Mouse (Mus musculus): ENCODE results near the gene Clec3b.

The Clec3b gene

GRCm38 (mm10) chr9:123187589-123187988 is 36.8 kb downstream of the Clec3b start:
- in situ Hi-C loops (cut with MboI; ENCODE audit: low pct_unique_long_range_greater_than_20kb in 1 of 2, low sequenced_read_pairs in 2 of 2, unreplicated experiment in 1 of 2): no loop called here

GRCm38 (mm10) chr9:123188271-123188670 is 37.5 kb downstream of the Clec3b start:
- in situ Hi-C loops (cut with MboI; ENCODE audit: low pct_unique_long_range_greater_than_20kb in 1 of 2, low sequenced_read_pairs in 2 of 2, unreplicated experiment in 1 of 2): no loop called here

GRCm38 (mm10) chr9:123200116-123200515 is 49.4 kb downstream of the Clec3b start:
- in situ Hi-C loops (cut with MboI; ENCODE audit: low pct_unique_long_range_greater_than_20kb in 1 of 2, low sequenced_read_pairs in 2 of 2, unreplicated experiment in 1 of 2): no loop called here

- in situ Hi-C loops (cut with MboI; ENCODE audit: low pct_unique_long_range_greater_than_20kb in 1 of 2, low sequenced_read_pairs in 2 of 2, unreplicated experiment in 1 of 2): no loop called here
Measured at GRCm38 (mm10) chr9:123206526-123206925, 55.8 kb downstream of the Clec3b start.

- in situ Hi-C loops (cut with MboI; ENCODE audit: low pct_unique_long_range_greater_than_20kb in 1 of 2, low sequenced_read_pairs in 2 of 2, unreplicated experiment in 1 of 2): no loop called here
Measured at GRCm38 (mm10) chr9:123206948-123207347, 56.2 kb downstream of the Clec3b start.
